Mouse (Mus musculus): ENCODE results near the gene Rerg.

DNA sequence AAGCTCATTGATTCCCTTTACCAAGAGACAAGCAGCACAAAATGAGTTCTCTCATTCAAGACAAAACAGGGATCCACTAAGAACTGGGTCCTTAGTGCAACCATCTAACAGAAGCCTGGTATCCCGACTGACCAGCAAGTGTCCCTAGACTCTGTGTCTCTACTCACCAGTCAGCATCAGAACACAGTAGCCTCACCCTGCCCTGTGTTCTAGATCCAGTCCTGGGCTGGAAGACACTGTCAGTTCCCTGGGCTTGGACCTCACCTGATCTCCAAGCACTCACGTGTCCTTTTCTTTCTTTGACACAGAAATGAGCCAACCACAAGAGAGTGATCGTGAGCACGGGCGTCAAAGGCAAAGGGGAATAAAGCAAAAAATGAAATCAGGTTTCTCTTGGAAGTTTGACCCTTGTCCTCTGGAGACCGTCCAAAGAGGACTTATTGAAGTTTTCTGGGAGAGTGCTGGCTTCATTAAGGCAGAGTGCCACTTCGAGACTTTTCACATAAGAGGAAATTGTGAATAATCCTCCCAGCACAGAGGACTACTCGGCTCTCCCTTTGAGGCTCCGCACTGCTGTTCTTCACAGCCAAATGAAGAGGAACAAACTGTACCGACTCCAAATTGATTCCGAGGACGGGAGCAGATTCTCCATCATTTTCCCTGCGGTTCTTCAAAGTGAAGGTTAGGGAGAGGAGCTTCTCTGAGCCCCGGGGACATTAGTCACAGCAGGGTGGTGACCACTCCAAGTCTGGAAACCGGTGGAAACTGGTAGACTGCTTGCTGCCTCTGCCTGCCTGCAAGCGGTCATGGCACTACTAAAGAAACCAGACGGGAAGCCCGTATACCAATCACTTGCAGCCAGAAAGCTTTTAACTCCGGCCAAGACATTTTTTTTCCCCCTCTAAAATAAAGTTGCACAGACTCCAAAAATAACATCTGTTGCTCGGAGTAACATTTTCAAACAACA is 60.2 kb downstream of the Rerg start:
- TF ChIP-seq CTCF (IDR thresholded peaks at IDR 0.05; ENCODE audit: insufficient read depth, low read depth, low read length) (no peak), POLR2A (IDR thresholded peaks at IDR 0.05; ENCODE audit: insufficient read depth, low read depth, low read length) (no peak)
